Mouse (Mus musculus): Measurements from ENCODE around the gene Calm5. TPM values are rescaled to one million over a fixed set of nuclear protein-coding genes. Genes with fewer than 3 reads are reported as not detected.

The Calm5 gene
- total RNA-seq, 1 experiment, result not detected

DNA sequence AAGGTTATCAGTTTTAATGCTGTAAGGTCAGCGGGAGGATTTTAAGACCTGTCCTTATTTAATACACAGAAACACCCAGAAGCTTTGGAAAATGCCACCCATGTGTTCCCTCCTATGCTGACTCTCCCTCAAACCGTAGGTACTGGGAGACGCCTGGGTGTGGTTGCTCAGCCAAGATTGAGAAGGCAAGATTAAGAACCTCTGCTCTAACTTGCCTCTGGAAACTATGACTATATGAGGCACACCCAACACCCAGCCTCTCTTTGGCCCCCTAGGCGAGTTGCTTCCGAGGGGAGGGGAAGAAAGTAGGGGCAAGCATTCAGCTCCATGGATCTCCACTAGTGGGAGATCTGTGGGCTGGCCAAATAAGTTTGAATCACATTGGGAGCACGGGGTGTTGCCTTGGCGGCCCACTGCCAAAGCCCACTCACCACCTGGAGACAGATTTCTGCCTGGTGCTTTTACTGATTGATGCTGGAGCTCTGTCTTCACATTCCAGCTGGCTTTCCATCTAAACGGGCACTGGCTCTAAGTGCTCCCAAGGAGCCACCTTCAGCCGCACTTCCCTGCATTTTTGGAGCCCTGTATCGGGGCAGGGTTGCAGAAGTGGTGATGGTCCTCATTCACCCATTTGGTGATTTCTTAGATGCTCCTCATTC, 9.1 kb downstream of the Calm5 start:
- no peak overlapping the region for H3K27ac ChIP-seq (ENCODE audit: insufficient read depth, low read depth, low read length, poor library complexity, severe bottlenecking)
- no peaks in the 10 kb centered on the region for H3K36me3 ChIP-seq (ENCODE audit: control insufficient read depth, insufficient read depth, low read length, poor library complexity, severe bottlenecking)
- peaks cover 0 to 8% of the 10 kb centered on the region in 2 experiments; a peak in 1 of 4 replicates for H3K4me1 ChIP-seq (ENCODE audit: control insufficient read depth in 2 of 2, insufficient read depth in 2 of 2, low read length in 2 of 2, poor library complexity in 1 of 2)
- H3K9ac ChIP-seq (ENCODE audit: insufficient read depth, low read depth, low read length, poor library complexity, severe bottlenecking), result no peak overlapping the region
- TF ChIP-seq CHD2 (IDR thresholded peaks at IDR 0.05; ENCODE audit: low read depth, low read length) (no peak), ZNF384 (IDR thresholded peaks at IDR 0.05; ENCODE audit: low read depth, low read length) (no peak), MAFK (IDR thresholded peaks at IDR 0.05; ENCODE audit: insufficient read depth, low read depth, low read length) (no peak), ZC3H11A (IDR thresholded peaks at IDR 0.05; ENCODE audit: borderline replicate concordance, low read depth, low read length) (no peak), HCFC1 (IDR thresholded peaks at IDR 0.05; ENCODE audit: borderline replicate concordance, insufficient read depth, low read length) (no peak)
- in situ Hi-C loops (cut with MboI; ENCODE audit: low sequenced_read_pairs in 2 of 2, unreplicated experiment in 2 of 2), result no loop called here
- DNase-seq (ENCODE audit: low read depth, low spot score), result no peak
- no peaks in the 10 kb centered on the region for H3K9me3 ChIP-seq (ENCODE audit: control insufficient read depth, insufficient read depth, low read depth, low read length)
- no peak overlapping the region for H3K4me3 ChIP-seq (ENCODE audit: insufficient read depth in 1 of 2, low read depth in 1 of 2, low read length in 2 of 2, poor library complexity in 1 of 2, severe bottlenecking in 1 of 2)

DNA sequence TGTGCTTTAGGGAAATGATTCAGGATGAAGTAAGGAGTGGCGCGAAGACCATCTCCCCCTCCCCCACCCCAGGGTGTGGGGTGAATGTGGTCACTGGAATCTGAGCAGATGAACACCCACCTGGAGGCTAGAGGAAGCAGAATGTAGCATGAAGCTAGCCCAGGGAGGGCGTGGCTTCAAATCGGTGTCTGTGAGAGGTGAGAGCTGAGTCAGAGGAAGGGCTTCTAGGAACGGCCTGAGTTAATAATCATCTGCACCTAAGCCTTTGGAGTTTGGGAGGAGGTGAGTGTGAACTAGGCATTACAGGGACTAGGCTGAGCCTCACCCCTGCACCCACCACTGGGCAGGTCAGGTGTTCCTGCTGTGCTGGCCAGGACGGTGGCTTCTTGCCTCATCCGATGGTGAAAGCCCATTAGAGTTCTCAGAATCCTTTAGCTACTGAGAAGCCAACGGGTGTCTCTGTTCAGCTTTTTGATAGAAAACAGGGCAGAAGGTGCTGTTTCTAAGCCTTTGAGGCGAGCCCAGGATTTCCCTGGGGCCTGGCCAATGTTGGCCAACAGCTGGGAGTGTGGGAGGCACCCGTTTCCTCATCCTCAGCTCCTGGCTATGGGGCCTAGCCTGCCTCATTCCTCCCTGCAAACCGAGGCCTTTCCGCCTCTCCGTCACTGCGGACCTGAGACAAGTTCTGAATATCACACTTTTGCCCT, 11.8 kb downstream of the Calm5 start:
- no peaks in the 10 kb centered on the region for H3K36me3 ChIP-seq (ENCODE audit: control insufficient read depth, insufficient read depth, low read length, poor library complexity, severe bottlenecking)
- no peak overlapping the region for H3K9ac ChIP-seq (ENCODE audit: insufficient read depth, low read depth, low read length, poor library complexity, severe bottlenecking)
- no peaks in the 10 kb centered on the region for H3K9me3 ChIP-seq (ENCODE audit: control insufficient read depth, insufficient read depth, low read depth, low read length)
- no peak overlapping the region for H3K27ac ChIP-seq (ENCODE audit: insufficient read depth, low read depth, low read length, poor library complexity, severe bottlenecking)
- H3K4me1 ChIP-seq (ENCODE audit: control insufficient read depth in 2 of 2, insufficient read depth in 2 of 2, low read length in 2 of 2, poor library complexity in 1 of 2), result peaks cover 0 to 8% of the 10 kb centered on the region in 2 experiments; a peak in 1 of 4 replicates
- H3K4me3 ChIP-seq (ENCODE audit: insufficient read depth in 1 of 2, low read depth in 1 of 2, low read length in 2 of 2, poor library complexity in 1 of 2, severe bottlenecking in 1 of 2), result no peak overlapping the region
- DNase-seq (ENCODE audit: low read depth, low spot score), result no peak
- TF ChIP-seq ZNF384 (IDR thresholded peaks at IDR 0.05; ENCODE audit: low read depth, low read length) (no peak), HCFC1 (IDR thresholded peaks at IDR 0.05; ENCODE audit: borderline replicate concordance, insufficient read depth, low read length) (no peak), MAFK (IDR thresholded peaks at IDR 0.05; ENCODE audit: insufficient read depth, low read depth, low read length) (no peak), ZC3H11A (IDR thresholded peaks at IDR 0.05; ENCODE audit: borderline replicate concordance, low read depth, low read length) (no peak), CHD2 (IDR thresholded peaks at IDR 0.05; ENCODE audit: low read depth, low read length) (no peak)
- in situ Hi-C loops (cut with MboI; ENCODE audit: low sequenced_read_pairs in 2 of 2, unreplicated experiment in 2 of 2), result no loop called here

DNA sequence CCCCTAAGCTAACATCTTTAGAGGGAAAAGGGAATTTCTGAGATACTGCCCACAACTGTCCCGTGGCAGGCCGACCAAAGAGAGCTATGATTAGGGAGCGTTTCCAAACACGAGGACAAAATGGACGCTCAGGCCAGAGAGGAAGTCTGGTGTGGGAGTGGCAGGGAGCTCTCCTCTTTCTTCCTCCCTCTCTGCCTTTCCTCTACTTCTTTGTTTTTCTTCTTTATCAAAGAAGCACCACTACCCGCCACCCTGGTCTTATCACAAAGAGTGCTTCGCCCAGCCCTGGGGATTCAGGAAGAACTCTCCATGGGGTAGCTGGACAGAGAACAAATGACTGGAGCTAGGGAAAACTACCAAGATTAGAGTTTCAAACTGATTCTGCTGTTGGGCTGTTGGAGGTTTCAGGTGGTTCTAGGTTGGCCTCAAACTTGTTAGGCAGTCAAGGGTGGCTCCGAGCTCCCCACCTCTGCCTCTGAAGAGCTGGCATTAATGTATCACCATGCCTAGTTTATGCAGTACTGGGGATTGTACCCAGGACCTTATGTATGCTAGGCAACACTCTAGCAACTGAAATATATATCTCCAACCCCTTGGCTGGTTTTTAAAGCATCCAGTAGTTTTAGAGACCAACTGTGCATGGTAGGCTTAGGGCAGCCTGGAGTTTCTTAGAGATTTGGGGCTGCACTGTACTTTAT, 12.5 kb downstream of the Calm5 start:
- in situ Hi-C loops (cut with MboI; ENCODE audit: low sequenced_read_pairs in 2 of 2, unreplicated experiment in 2 of 2), result no loop called here
- H3K4me1 ChIP-seq (ENCODE audit: control insufficient read depth in 2 of 2, insufficient read depth in 2 of 2, low read length in 2 of 2, poor library complexity in 1 of 2), result peaks cover 0 to 8% of the 10 kb centered on the region in 2 experiments; a peak in 1 of 4 replicates
- TF ChIP-seq HCFC1 (IDR thresholded peaks at IDR 0.05; ENCODE audit: borderline replicate concordance, insufficient read depth, low read length) (no peak), ZNF384 (IDR thresholded peaks at IDR 0.05; ENCODE audit: low read depth, low read length) (no peak), CHD2 (IDR thresholded peaks at IDR 0.05; ENCODE audit: low read depth, low read length) (no peak), MAFK (IDR thresholded peaks at IDR 0.05; ENCODE audit: insufficient read depth, low read depth, low read length) (no peak)
- no peak overlapping the region for H3K4me3 ChIP-seq (ENCODE audit: insufficient read depth in 1 of 2, low read depth in 1 of 2, low read length in 2 of 2, poor library complexity in 1 of 2, severe bottlenecking in 1 of 2)
- no peaks in the 10 kb centered on the region for H3K9me3 ChIP-seq (ENCODE audit: control insufficient read depth, insufficient read depth, low read depth, low read length)
- no peak overlapping the region for H3K27ac ChIP-seq (ENCODE audit: insufficient read depth, low read depth, low read length, poor library complexity, severe bottlenecking)
- no peak overlapping the region for H3K9ac ChIP-seq (ENCODE audit: insufficient read depth, low read depth, low read length, poor library complexity, severe bottlenecking)
- no peak for DNase-seq (ENCODE audit: low read depth, low spot score)
- no peaks in the 10 kb centered on the region for H3K36me3 ChIP-seq (ENCODE audit: control insufficient read depth, insufficient read depth, low read length, poor library complexity, severe bottlenecking)

DNA sequence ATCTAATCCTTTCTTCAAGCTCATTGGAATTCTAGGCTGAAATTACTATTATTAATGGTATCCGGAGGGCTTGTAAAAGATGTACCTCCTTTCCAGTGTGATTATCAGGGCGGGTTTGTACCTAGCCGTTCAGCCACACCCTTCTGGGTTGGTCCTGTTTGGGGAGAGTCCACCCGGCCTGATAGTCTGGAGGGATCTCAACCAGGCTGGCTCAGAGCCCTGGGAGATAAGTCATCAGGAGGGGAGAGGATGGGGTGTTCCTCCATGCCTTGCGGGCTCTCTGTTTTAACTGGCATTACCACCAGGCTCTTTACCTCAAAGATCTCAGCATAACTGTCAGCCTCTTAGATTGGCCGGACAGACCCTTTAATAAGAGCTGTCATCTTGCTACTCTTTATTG, 13.2 kb downstream of the Calm5 start:
- Histone ChIP-seq H3K4me1 (ENCODE audit: control insufficient read depth in 2 of 2, insufficient read depth in 2 of 2, low read length in 2 of 2, poor library complexity in 1 of 2) (peaks cover 0 to 8% of the 10 kb centered on the region in 2 experiments; a peak in 1 of 4 replicates), H3K9me3 (ENCODE audit: control insufficient read depth, insufficient read depth, low read depth, low read length) (no peaks in the 10 kb centered on the region), H3K36me3 (ENCODE audit: control insufficient read depth, insufficient read depth, low read length, poor library complexity, severe bottlenecking) (no peaks in the 10 kb centered on the region), H3K27ac (ENCODE audit: insufficient read depth, low read depth, low read length, poor library complexity, severe bottlenecking) (no peak overlapping the region), H3K9ac (ENCODE audit: insufficient read depth, low read depth, low read length, poor library complexity, severe bottlenecking) (no peak overlapping the region), H3K4me3 (ENCODE audit: insufficient read depth in 1 of 2, low read depth in 1 of 2, low read length in 2 of 2, poor library complexity in 1 of 2, severe bottlenecking in 1 of 2) (no peak overlapping the region)
- DNase-seq (ENCODE audit: low read depth, low spot score), result no peak
- TF ChIP-seq MAFK (IDR thresholded peaks at IDR 0.05; ENCODE audit: insufficient read depth, low read depth, low read length) (no peak), HCFC1 (IDR thresholded peaks at IDR 0.05; ENCODE audit: borderline replicate concordance, insufficient read depth, low read length) (no peak), ZNF384 (IDR thresholded peaks at IDR 0.05; ENCODE audit: low read depth, low read length) (no peak), ZC3H11A (IDR thresholded peaks at IDR 0.05; ENCODE audit: borderline replicate concordance, low read depth, low read length) (no peak), CHD2 (IDR thresholded peaks at IDR 0.05; ENCODE audit: low read depth, low read length) (no peak)
- in situ Hi-C loops (cut with MboI; ENCODE audit: low sequenced_read_pairs in 2 of 2, unreplicated experiment in 2 of 2), result no loop called here
